Mouse (Mus musculus) small intestine, adult 2 months (tissue): ENCODE data around the gene Col2a1.

Source experiments
- CTCF ChIP-seq: fragments of 200-500 bp; IDR thresholded peaks from 2 replicates; pipeline ENCODE4 v1.5.1; 2012; ENCODE audit warnings: low read depth, mild to moderate bottlenecking, control low read depth, inconsistent platforms, low read length, moderate library complexity, mixed read lengths; ENCODE audit not compliant: insufficient replicate concordance, insufficient read length; ENCODE audit errors: extremely low read depth
- POLR2A ChIP-seq: fragments of 200-500 bp; IDR thresholded peaks from 2 replicates; pipeline ENCODE4 v1.6.1; 2012; ENCODE audit warnings: low read depth, mild to moderate bottlenecking, control low read depth, inconsistent platforms, low read length, moderate library complexity

- no peak for TF ChIP-seq CTCF
- no peak for TF ChIP-seq POLR2A
Observed at GRCm38 (mm10) chr15:98036578-98036977, 32.1 kb upstream of the Col2a1 start.
